Mouse (Mus musculus) bone marrow, adult 2 months (tissue): Measurements from ENCODE around the gene Rnf43. TPM values are rescaled to one million over a fixed set of nuclear protein-coding genes. Genes with fewer than 3 reads are reported as not detected.

Source experiments
- H3K27ac ChIP-seq: fragments of 200-500 bp; 2 replicates; pipeline ENCODE4 v1.5.1; 2012; ENCODE audit warnings: low read depth, mild to moderate bottlenecking, control low read depth, inconsistent platforms, low read length; ENCODE audit not compliant: control insufficient read depth, poor library complexity, insufficient read depth
- H3K4me1 ChIP-seq: fragments of 200-500 bp; 2 replicates; pipeline ENCODE4 v1.6.1; 2011; ENCODE audit warnings: low read length; ENCODE audit not compliant: control insufficient read depth, insufficient read depth
- H3K4me3 ChIP-seq: fragments of 200-500 bp; replicated peaks from 2 replicates; pipeline ENCODE3; 2011; ENCODE audit warnings: mild to moderate bottlenecking, low read depth, low read length, control low read depth; ENCODE audit not compliant: control insufficient read depth
- CTCF ChIP-seq: fragments of 200-500 bp; IDR thresholded peaks from 2 replicates; pipeline ENCODE4 v1.5.1; 2011; ENCODE audit warnings: low read length, control low read depth; ENCODE audit not compliant: control insufficient read depth, insufficient read depth
- POLR2A ChIP-seq: fragments of 200-500 bp; IDR thresholded peaks from 2 replicates; pipeline ENCODE4 v1.6.1; 2011; ENCODE audit warnings: low read depth, mild to moderate bottlenecking, control low read depth, low read length, borderline replicate concordance; ENCODE audit not compliant: control insufficient read depth
- WGBS: fragments of 180-500 bp; shearing (Covaris S2); methylation state at CpG from one replicate; pipeline ENCODE4 v1.1.7; 2018; 5-methylcytosine and 5-hydroxymethylcytosine counted together
- polyA plus RNA-seq: library from polyadenylated mRNA; stranded (reverse); fragments of >200 nt; gene quantifications from 2 replicates; pipeline ENCODE4 v1.2.4, GENCODE M21; 2011; ENCODE audit warnings: low replicate concordance; ENCODE audit not compliant: missing spikeins, insufficient read depth, insufficient read length

The Rnf43 gene
- polyA plus RNA-seq, 1 experiment, result 3.9 TPM

DNA sequence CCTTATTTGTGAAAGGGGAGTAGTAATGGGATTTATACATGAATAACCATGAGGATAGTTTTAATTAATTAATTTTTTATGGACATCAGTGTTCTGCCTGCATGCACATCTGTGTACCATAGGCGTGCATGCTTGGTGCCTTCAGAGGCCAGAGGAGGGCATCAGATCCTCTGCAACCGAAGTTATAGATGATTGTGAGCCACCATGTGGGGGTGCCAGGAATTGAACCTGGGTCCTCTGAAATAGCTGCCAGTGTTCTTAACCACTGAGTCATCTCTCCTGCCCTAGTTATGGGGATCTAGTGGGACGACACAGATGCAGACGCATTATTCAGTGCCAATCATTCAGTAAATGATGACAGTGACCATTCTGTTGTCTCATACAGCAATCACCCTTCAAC, 60.4 kb downstream of the Rnf43 start:
- Histone ChIP-seq H3K4me3 (no peak overlapping the region), H3K27ac (no peak overlapping the region), H3K4me1 (peaks cover 5% of the 10 kb centered on the region)
- TF ChIP-seq CTCF (no peak; the same call in 1 of the 2 replicates), POLR2A (no peak)
- WGBS, result 90% methylated on average over 4 of the region's 4 CpGs

DNA sequence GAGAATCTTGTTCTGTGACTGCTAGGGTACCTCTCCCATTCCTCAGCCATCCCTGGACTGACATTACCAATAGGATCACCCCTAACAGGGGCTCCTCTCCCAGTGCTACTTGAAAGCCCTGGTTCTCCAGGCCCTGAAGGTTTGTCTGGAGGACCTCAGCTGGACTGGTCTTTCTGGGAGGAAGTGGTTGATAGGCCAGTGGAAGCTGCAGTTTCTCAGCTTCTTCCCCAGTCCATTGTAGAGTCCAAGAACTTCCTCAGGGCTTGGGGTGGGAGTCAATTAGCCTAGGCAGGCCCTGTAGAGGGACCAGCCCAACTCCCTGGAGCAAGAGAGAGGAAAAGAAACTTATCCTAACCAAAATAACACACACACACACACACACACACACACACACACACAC, 63.0 kb downstream of the Rnf43 start:
- peaks cover 10% of the 10 kb centered on the region for H3K4me1 ChIP-seq
- no peak for TF ChIP-seq POLR2A
- no peak for TF ChIP-seq CTCF
- H3K27ac ChIP-seq, result peak overlapping the region; percentile 83
- H3K4me3 ChIP-seq, result no peak overlapping the region

DNA sequence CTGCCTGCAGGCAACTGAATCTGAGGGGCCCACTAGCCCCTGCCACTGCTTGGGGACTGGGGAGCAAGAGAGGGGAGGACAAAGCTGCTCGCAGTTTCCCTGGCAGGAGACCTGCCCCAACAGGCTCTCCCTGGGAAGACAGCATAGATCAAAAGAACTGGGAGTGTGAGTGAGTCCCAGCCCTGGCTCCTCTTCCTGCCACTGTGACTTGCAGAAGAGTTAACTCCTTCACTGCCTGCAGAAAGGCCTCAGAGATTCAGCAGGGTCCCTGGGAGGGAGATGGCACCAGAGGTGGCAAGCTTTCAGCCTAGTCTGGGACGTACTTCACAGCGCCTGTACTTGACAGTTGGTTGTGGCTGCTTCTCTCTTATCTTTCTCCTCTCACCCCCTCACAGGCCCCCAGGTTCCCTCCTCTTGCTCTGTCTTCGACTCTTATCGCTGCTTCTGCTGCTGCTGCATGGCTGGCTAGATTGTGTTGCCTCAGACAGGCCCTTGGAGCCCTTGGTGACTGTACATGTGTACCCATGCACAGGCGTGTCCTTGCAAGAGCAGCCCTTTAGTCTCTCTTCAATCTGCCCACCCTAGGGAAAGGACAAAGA, 63.5 kb downstream of the Rnf43 start:
- Histone ChIP-seq H3K4me3 (no peak overlapping the region), H3K4me1 (peaks cover 10% of the 10 kb centered on the region), H3K27ac (peak overlapping the region; percentile 83)
- TF ChIP-seq CTCF, result no peak
- 0 out of 2 replicates have a peak, but pooled peaks have one; percentile 15 for TF ChIP-seq POLR2A
- WGBS, result 18% methylated on average over 6 of the region's 6 CpGs

DNA sequence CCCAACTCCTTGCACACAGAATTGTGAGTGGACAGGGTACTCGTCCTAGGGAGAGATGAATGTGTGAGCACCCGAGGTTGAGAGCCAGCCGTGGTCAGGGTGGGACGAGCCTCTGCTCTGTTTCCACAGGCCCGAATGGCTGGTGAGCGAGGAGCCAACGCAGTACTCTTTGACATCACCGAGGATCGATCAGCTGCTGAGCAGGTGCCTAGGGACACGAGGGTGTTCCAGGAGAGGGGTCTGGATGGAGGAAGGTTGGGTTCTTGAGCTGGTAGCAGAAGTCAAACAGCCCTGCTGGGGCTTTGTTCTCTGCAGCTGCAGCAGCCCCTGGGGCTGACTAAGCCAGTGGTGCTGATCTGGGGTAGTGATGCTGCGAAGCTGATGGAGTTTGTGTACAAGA, 64.5 kb downstream of the Rnf43 start:
- H3K4me3 ChIP-seq, result no peak overlapping the region
- H3K27ac ChIP-seq, result peak overlapping the region; percentile 73
- H3K4me1 ChIP-seq, result peaks cover 10% of the 10 kb centered on the region
- TF ChIP-seq CTCF (no peak), POLR2A (no peak)
- 77% methylated on average over 11 of the region's 11 CpGs for WGBS

DNA sequence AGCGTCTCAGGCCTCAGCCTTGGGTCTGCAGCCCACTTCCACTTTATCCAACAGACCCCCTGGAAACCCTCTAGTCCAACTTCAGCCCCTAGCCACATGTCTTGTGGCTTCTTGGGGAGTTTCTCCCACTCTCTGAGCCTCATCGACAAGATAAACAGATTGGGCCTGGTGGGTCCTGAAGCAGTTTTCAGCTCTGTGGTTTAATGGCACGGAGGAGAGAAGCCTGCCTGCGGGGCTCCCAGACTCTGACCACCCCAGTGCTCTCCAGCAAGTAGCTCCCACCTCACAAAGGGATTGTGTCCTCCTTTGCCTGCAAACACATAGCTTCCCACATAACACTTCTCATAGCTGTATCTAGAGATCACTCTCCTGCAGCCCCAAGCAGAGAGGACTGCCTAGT, 64.9 kb downstream of the Rnf43 start:
- WGBS, result 55% methylated on average over 4 of the region's 4 CpGs
- Histone ChIP-seq H3K4me3 (no peak overlapping the region), H3K27ac (peak overlapping the region; percentile 73; the same call in 1 of the 2 replicates), H3K4me1 (peaks cover 10% of the 10 kb centered on the region)
- no peak for TF ChIP-seq POLR2A
- no peak for TF ChIP-seq CTCF

DNA sequence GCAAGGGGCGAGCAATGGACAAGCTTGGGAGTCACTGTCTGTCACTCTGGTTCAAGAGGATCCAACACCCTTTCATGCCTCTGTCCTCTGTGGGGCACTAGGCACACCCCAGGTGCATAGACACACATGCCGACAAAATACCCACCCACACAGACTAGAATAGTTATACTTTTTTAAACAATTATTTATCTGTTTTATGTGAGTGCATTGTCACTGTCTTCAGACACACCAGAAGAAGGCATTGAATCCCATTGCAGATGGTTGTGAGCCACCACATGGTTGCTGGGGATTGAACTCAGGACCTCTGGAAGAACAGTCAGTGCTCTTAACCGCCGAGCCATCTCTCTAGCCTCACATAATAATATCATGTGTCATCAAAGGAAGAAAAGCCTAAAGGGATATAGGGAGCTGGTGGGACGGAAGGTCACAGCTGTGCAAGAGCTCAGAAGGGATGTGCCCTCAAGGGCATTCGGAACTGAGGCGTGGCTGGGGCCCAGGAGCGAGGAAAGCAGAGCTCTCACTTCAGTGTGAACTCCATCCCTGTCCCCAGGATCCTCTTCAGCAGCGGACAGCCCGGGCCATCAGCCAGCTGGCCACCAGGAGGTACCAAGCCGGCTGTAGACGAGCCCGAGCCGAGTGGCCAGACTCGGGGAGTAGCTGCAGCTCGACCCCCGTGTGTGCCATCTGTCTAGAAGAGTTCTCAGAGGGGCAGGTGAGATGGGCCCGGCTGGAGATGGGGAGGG, 66.5 kb downstream of the Rnf43 start:
- Histone ChIP-seq H3K27ac (peak overlapping the region; percentile 57), H3K4me3 (no peak overlapping the region), H3K4me1 (peaks cover 16% of the 10 kb centered on the region)
- TF ChIP-seq CTCF, result no peak
- no peak for TF ChIP-seq POLR2A
- WGBS, result 81% methylated on average over 18 of the region's 18 CpGs

DNA sequence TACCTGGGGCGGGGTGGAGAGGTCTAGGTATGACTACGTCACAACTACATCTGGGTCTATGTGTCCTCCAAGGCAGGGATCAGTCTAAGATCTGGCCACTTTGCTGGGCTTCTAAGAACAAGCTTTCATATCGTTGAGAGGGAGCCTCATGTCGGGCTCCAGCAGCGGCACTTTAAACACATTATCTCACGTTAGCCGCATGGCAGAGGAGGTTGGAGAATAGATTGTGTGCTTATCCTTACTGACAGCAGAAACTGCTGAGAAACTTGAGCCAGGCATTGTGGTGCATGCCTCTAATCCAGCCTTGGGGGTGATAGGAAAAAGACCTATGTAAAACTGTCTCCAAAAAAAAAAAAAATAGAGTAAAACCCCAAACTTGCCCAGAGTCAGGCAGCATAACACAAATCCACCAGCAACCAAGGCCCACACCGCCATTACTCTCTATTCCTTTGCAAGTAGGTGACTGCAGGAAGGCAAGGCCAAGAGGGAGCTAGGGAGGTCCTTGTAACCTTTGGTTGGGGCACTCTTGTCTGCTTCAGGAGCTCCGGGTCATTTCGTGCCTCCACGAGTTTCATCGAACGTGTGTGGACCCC, 67.2 kb downstream of the Rnf43 start:
- H3K4me1 ChIP-seq, result peaks cover 16% of the 10 kb centered on the region
- peak overlapping the region; percentile 76 for H3K27ac ChIP-seq
- TF ChIP-seq CTCF (no peak), POLR2A (no peak)
- no peak overlapping the region for H3K4me3 ChIP-seq
- WGBS, result 71% methylated on average over 13 of the region's 13 CpGs

DNA sequence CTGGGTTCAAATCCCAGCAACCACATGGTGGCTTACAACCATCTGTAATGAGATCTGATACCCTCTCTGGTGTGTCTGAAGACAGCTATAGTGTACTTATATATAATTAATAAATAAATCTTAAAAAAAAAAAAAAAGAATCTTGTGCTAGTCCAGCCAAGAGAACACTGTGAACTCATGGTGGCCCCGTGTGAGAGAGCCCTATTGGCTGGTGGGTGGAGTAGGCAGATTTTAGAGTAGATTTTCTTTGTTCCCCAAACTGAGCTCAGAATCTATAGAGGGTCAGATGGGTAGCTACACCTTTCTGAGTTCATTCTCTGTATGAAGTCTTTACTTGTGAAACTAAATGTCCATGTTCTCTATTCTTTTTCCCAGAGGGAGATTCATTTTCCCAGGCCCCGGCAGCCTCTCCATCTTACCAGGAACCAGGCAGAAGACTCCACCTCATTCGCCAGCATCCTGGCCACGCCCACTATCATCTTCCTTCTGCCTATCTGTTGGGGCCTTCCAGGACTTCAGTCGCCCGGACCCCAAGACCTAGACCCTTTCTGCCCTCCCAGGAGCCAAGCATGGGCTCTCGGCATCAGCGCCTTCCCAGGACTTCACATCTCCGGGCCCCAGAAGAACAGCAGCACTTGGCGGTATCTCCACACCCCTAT, 68.3 kb downstream of the Rnf43 start:
- TF ChIP-seq POLR2A (no peak), CTCF (no peak)
- Histone ChIP-seq H3K27ac (no peak overlapping the region), H3K4me3 (no peak overlapping the region), H3K4me1 (peaks cover 18% of the 10 kb centered on the region)
- 79% methylated on average over 10 of the region's 10 CpGs for WGBS
